Mouse (Mus musculus): ENCODE measurements around the gene Cdh1. TPM values are rescaled to one million over a fixed set of nuclear protein-coding genes. Genes with fewer than 3 reads are reported as not detected.

The Cdh1 gene
- polyA plus RNA-seq, 1 experiment from 2014 or later: 26.5 TPM

- no peak for ATAC-seq (ENCODE audit: low read depth)
- no peak overlapping the region for H3K4me3 ChIP-seq (ENCODE audit: low read depth, low read length)
- 45% methylated on average over 10 of the region's 10 CpGs for WGBS (ENCODE audit: insufficient replicate concordance)
- H3K4me2 ChIP-seq (ENCODE audit: low read depth, low read length): no peak overlapping the region
- no peak overlapping the region for H3K9ac ChIP-seq (ENCODE audit: low read depth, low read length)
- no peaks in the 10 kb centered on the region for H3K9me3 ChIP-seq (replicated peaks; ENCODE audit: control insufficient read depth, low read length)
- no peaks in the 10 kb centered on the region for H3K36me3 ChIP-seq (ENCODE audit: control insufficient read depth, insufficient read depth)
- no peaks in the 10 kb centered on the region for H3K27me3 ChIP-seq (ENCODE audit: control insufficient read depth, insufficient read depth, low read depth, low read length)
- H3K27ac ChIP-seq (ENCODE audit: low read length): no peak overlapping the region
- peaks cover 13% of the 10 kb centered on the region for H3K4me1 ChIP-seq (ENCODE audit: control insufficient read depth, low read depth, low read length)
These were observed 12.6 kb downstream of the Cdh1 start for GRCm38 (mm10) chr8:106615661-106616299.

GRCm38 (mm10) chr8:106616679-106617078, 13.5 kb downstream of the Cdh1 start:
- ATAC-seq (ENCODE audit: low read depth): no peak
- Histone ChIP-seq H3K9ac (ENCODE audit: low read depth, low read length) (no peak overlapping the region), H3K27me3 (ENCODE audit: control insufficient read depth, insufficient read depth, low read depth, low read length) (no peaks in the 10 kb centered on the region), H3K36me3 (ENCODE audit: control insufficient read depth, insufficient read depth) (no peaks in the 10 kb centered on the region), H3K4me3 (ENCODE audit: low read depth, low read length) (no peak overlapping the region), H3K9me3 (replicated peaks; ENCODE audit: control insufficient read depth, low read length) (no peaks in the 10 kb centered on the region), H3K27ac (ENCODE audit: low read length) (no peak overlapping the region), H3K4me2 (ENCODE audit: low read depth, low read length) (no peak overlapping the region), H3K4me1 (ENCODE audit: control insufficient read depth, low read depth, low read length) (peaks cover 9% of the 10 kb centered on the region)
- 40% methylated on average over 4 of the region's 4 CpGs for WGBS (ENCODE audit: insufficient replicate concordance)

GRCm38 (mm10) chr8:106617196-106617595, 14.0 kb downstream of the Cdh1 start:
- no peak for ATAC-seq (ENCODE audit: low read depth)
- peaks cover 6% of the 10 kb centered on the region for H3K4me1 ChIP-seq (ENCODE audit: control insufficient read depth, low read depth, low read length)
- H3K4me3 ChIP-seq (ENCODE audit: low read depth, low read length): no peak overlapping the region
- H3K27me3 ChIP-seq (ENCODE audit: control insufficient read depth, insufficient read depth, low read depth, low read length): no peaks in the 10 kb centered on the region
- no peak overlapping the region for H3K27ac ChIP-seq (ENCODE audit: low read length)
- H3K4me2 ChIP-seq (ENCODE audit: low read depth, low read length): no peak overlapping the region
- H3K36me3 ChIP-seq (ENCODE audit: control insufficient read depth, insufficient read depth): no peaks in the 10 kb centered on the region
- H3K9ac ChIP-seq (ENCODE audit: low read depth, low read length): no peak overlapping the region
- 40% methylated on average over 6 of the region's 6 CpGs for WGBS (ENCODE audit: insufficient replicate concordance)
- no peaks in the 10 kb centered on the region for H3K9me3 ChIP-seq (replicated peaks; ENCODE audit: control insufficient read depth, low read length)

GRCm38 (mm10) chr8:106617865-106618264, 14.7 kb downstream of the Cdh1 start:
- Histone ChIP-seq H3K4me3 (ENCODE audit: low read depth, low read length) (no peak overlapping the region), H3K4me2 (ENCODE audit: low read depth, low read length) (no peak overlapping the region), H3K4me1 (ENCODE audit: control insufficient read depth, low read depth, low read length) (peaks cover 6% of the 10 kb centered on the region), H3K36me3 (ENCODE audit: control insufficient read depth, insufficient read depth) (no peaks in the 10 kb centered on the region), H3K27me3 (ENCODE audit: control insufficient read depth, insufficient read depth, low read depth, low read length) (no peaks in the 10 kb centered on the region), H3K9ac (ENCODE audit: low read depth, low read length) (no peak overlapping the region), H3K27ac (ENCODE audit: low read length) (no peak overlapping the region), H3K9me3 (replicated peaks; ENCODE audit: control insufficient read depth, low read length) (no peaks in the 10 kb centered on the region)
- WGBS (ENCODE audit: insufficient replicate concordance): 68% methylated on average over 6 of the region's 6 CpGs
- no peak for ATAC-seq (ENCODE audit: low read depth)

- no peak overlapping the region for H3K4me2 ChIP-seq (ENCODE audit: low read depth, low read length)
- ATAC-seq (ENCODE audit: low read depth): no peak
- no peak overlapping the region for H3K9ac ChIP-seq (ENCODE audit: low read depth, low read length)
- no peaks in the 10 kb centered on the region for H3K27me3 ChIP-seq (ENCODE audit: control insufficient read depth, insufficient read depth, low read depth, low read length)
- peaks cover 6% of the 10 kb centered on the region for H3K4me1 ChIP-seq (ENCODE audit: control insufficient read depth, low read depth, low read length)
- no peak overlapping the region for H3K4me3 ChIP-seq (ENCODE audit: low read depth, low read length)
- no peaks in the 10 kb centered on the region for H3K9me3 ChIP-seq (replicated peaks; ENCODE audit: control insufficient read depth, low read length)
- 55% methylated on average over 6 of the region's 6 CpGs for WGBS (ENCODE audit: insufficient replicate concordance)
- H3K27ac ChIP-seq (ENCODE audit: low read length): no peak overlapping the region
- no peaks in the 10 kb centered on the region for H3K36me3 ChIP-seq (ENCODE audit: control insufficient read depth, insufficient read depth)
These were observed 15.2 kb downstream of the Cdh1 start for GRCm38 (mm10) chr8:106618324-106618723.

- ATAC-seq (ENCODE audit: low read depth): peak; percentile 76
- no peak overlapping the region; the same call in 1 of the 2 replicates for H3K4me3 ChIP-seq (ENCODE audit: low read depth, low read length)
- WGBS (ENCODE audit: insufficient replicate concordance): 42% methylated on average over 9 of the region's 9 CpGs
These were observed 16.5 kb downstream of the Cdh1 start for GRCm38 (mm10) chr8:106619549-106620245.

GRCm38 (mm10) chr8:106620488-106620887, 17.3 kb downstream of the Cdh1 start:
- Histone ChIP-seq H3K27me3 (ENCODE audit: control insufficient read depth, insufficient read depth, low read depth, low read length) (no peaks in the 10 kb centered on the region), H3K36me3 (ENCODE audit: control insufficient read depth, insufficient read depth) (no peaks in the 10 kb centered on the region), H3K9me3 (replicated peaks; ENCODE audit: control insufficient read depth, low read length) (no peaks in the 10 kb centered on the region), H3K27ac (ENCODE audit: low read length) (no peak overlapping the region), H3K4me1 (ENCODE audit: control insufficient read depth, low read depth, low read length) (peaks cover 8% of the 10 kb centered on the region), H3K4me3 (ENCODE audit: low read depth, low read length) (no peak overlapping the region), H3K4me2 (ENCODE audit: low read depth, low read length) (no peak overlapping the region), H3K9ac (ENCODE audit: low read depth, low read length) (no peak overlapping the region)
- 80% methylated on average over 2 of the region's 2 CpGs for WGBS (ENCODE audit: insufficient replicate concordance)
- ATAC-seq (ENCODE audit: low read depth): no peak

More at GRCm38 (mm10) chr8:106619549-106620245, 16.5 kb downstream of the Cdh1 start:
- H3K27ac ChIP-seq (ENCODE audit: low read length): peak overlapping the region; percentile 56
- H3K36me3 ChIP-seq (ENCODE audit: control insufficient read depth, insufficient read depth): no peaks in the 10 kb centered on the region
- no peaks in the 10 kb centered on the region for H3K27me3 ChIP-seq (ENCODE audit: control insufficient read depth, insufficient read depth, low read depth, low read length)
- 0 out of 2 replicates have a peak overlapping the region, but pooled peaks have one; percentile 10 for H3K4me2 ChIP-seq (ENCODE audit: low read depth, low read length)
- peaks cover 8% of the 10 kb centered on the region for H3K4me1 ChIP-seq (ENCODE audit: control insufficient read depth, low read depth, low read length)
- no peaks in the 10 kb centered on the region for H3K9me3 ChIP-seq (replicated peaks; ENCODE audit: control insufficient read depth, low read length)
- H3K9ac ChIP-seq (ENCODE audit: low read depth, low read length): no peak overlapping the region

- Histone ChIP-seq H3K27ac (ENCODE audit: low read length) (peak overlapping the region; percentile 70), H3K4me3 (ENCODE audit: low read depth, low read length) (no peak overlapping the region), H3K36me3 (ENCODE audit: control insufficient read depth, insufficient read depth) (no peaks in the 10 kb centered on the region), H3K4me2 (ENCODE audit: low read depth, low read length) (peak overlapping the region; percentile 9; the same call in 1 of the 2 replicates), H3K9ac (ENCODE audit: low read depth, low read length) (no peak overlapping the region), H3K9me3 (replicated peaks; ENCODE audit: control insufficient read depth, low read length) (no peaks in the 10 kb centered on the region), H3K4me1 (ENCODE audit: control insufficient read depth, low read depth, low read length) (peaks cover 5% of the 10 kb centered on the region), H3K27me3 (ENCODE audit: control insufficient read depth, insufficient read depth, low read depth, low read length) (no peaks in the 10 kb centered on the region)
- 35% methylated on average over 5 of the region's 5 CpGs for WGBS (ENCODE audit: insufficient replicate concordance)
- ATAC-seq (ENCODE audit: low read depth): peak; percentile 20; the same call in 1 of the 2 replicates
These were observed 19.9 kb downstream of the Cdh1 start for GRCm38 (mm10) chr8:106623016-106623415.

- no peak for ATAC-seq (ENCODE audit: low read depth)
- H3K27ac ChIP-seq (ENCODE audit: low read length): peak overlapping the region; percentile 70
- H3K9ac ChIP-seq (ENCODE audit: low read depth, low read length): no peak overlapping the region
- no peaks in the 10 kb centered on the region for H3K27me3 ChIP-seq (ENCODE audit: control insufficient read depth, insufficient read depth, low read depth, low read length)
- H3K4me1 ChIP-seq (ENCODE audit: control insufficient read depth, low read depth, low read length): peaks cover 5% of the 10 kb centered on the region
- H3K4me3 ChIP-seq (ENCODE audit: low read depth, low read length): no peak overlapping the region
- 62% methylated on average over 3 of the region's 3 CpGs for WGBS (ENCODE audit: insufficient replicate concordance)
- no peaks in the 10 kb centered on the region for H3K9me3 ChIP-seq (replicated peaks; ENCODE audit: control insufficient read depth, low read length)
- no peaks in the 10 kb centered on the region for H3K36me3 ChIP-seq (ENCODE audit: control insufficient read depth, insufficient read depth)
- H3K4me2 ChIP-seq (ENCODE audit: low read depth, low read length): no peak overlapping the region
These were observed 20.3 kb downstream of the Cdh1 start for GRCm38 (mm10) chr8:106623451-106623850.
